Mouse (Mus musculus) E14TG2a.4 (cell line): Measurements from ENCODE around the gene Carm1.
"Not testable (repeated sequence)": the region's sequence is repeated elsewhere in the genome, so short reads cannot be mapped to it uniquely, and the experiment has no call there.

Experiments used
- H3K27me3 ChIP-seq: 2 replicates; pipeline ENCODE4 v1.6.1; 2014; ENCODE audit warnings: low read length, control low read depth; ENCODE audit not compliant: insufficient read depth
- H3K36me3 ChIP-seq: 2 replicates; pipeline ENCODE4 v1.6.1; 2014; ENCODE audit warnings: low read length, control low read depth; ENCODE audit not compliant: insufficient read depth
- H3K4me1 ChIP-seq: replicated peaks from 2 replicates; pipeline ENCODE4 v1.6.1; 2014; ENCODE audit warnings: low read depth, low read length, control low read depth
- H3K4me3 ChIP-seq: replicated peaks from 2 replicates; pipeline ENCODE4 v1.5.1; 2014; ENCODE audit warnings: mild to moderate bottlenecking, low read length
- H3K9me3 ChIP-seq: 2 replicates; pipeline ENCODE4 v1.6.1; 2014; ENCODE audit warnings: low read length, control low read depth
- CTCF ChIP-seq: conservative IDR thresholded peaks from 2 replicates; pipeline ENCODE4 v1.5.1; 2014; ENCODE audit warnings: low read length
- NANOG ChIP-seq: IDR thresholded peaks from 2 replicates; pipeline ENCODE4 v1.6.1; 2014; ENCODE audit warnings: borderline replicate concordance, low read length, mixed read lengths
- POU5F1 ChIP-seq: IDR thresholded peaks from 2 replicates; pipeline ENCODE4 v1.6.1; 2014; ENCODE audit warnings: low read length, borderline replicate concordance

Carm1 gene

GRCm38 (mm10) chr9:21510689-21511015, 36.0 kb upstream of the Carm1 start:
- Histone ChIP-seq H3K4me1 (peaks cover 62% of the 10 kb centered on the region), H3K27me3 (no peaks in the 10 kb centered on the region), H3K4me3 (peak overlapping the region; percentile 93), H3K9me3 (peaks cover 8% of the 10 kb centered on the region), H3K36me3 (peaks cover 36% of the 10 kb centered on the region)
- no peak for TF ChIP-seq CTCF
- no peak for TF ChIP-seq POU5F1
- TF ChIP-seq NANOG: no peak

- H3K9me3 ChIP-seq: peaks cover 8% of the 10 kb centered on the region
- H3K27me3 ChIP-seq: no peaks in the 10 kb centered on the region
- TF ChIP-seq CTCF (no peak), NANOG (no peak), POU5F1 (no peak)
Observed at GRCm38 (mm10) chr9:21511052-21511451, 35.6 kb upstream of the Carm1 start.

GRCm38 (mm10) chr9:21513466-21513865, 33.2 kb upstream of the Carm1 start:
- H3K9me3 ChIP-seq: peaks cover 8% of the 10 kb centered on the region
- no peak overlapping the region for H3K4me3 ChIP-seq
- H3K36me3 ChIP-seq: peaks cover 8% of the 10 kb centered on the region
- H3K27me3 ChIP-seq: no peaks in the 10 kb centered on the region
- TF ChIP-seq POU5F1 (no peak), CTCF (no peak), NANOG (no peak)
- H3K4me1 ChIP-seq: peaks cover 47% of the 10 kb centered on the region

More at GRCm38 (mm10) chr9:21511052-21511451, 35.6 kb upstream of the Carm1 start:
- peaks cover 32% of the 10 kb centered on the region for H3K36me3 ChIP-seq
- peaks cover 62% of the 10 kb centered on the region for H3K4me1 ChIP-seq
- peak overlapping the region; percentile 93 for H3K4me3 ChIP-seq

- peaks cover 25% of the 10 kb centered on the region for H3K4me1 ChIP-seq
- H3K9me3 ChIP-seq: peaks cover 15% of the 10 kb centered on the region
- H3K4me3 ChIP-seq: no peak overlapping the region
- H3K36me3 ChIP-seq: no peaks in the 10 kb centered on the region
- TF ChIP-seq POU5F1 (no peak), CTCF (no peak), NANOG (no peak)
- no peaks in the 10 kb centered on the region for H3K27me3 ChIP-seq
Observed at GRCm38 (mm10) chr9:21517947-21518495, 28.7 kb upstream of the Carm1 start.

GRCm38 (mm10) chr9:21518690-21519089, 28.0 kb upstream of the Carm1 start:
- not testable (repeated sequence) for H3K36me3 ChIP-seq, H3K27me3 ChIP-seq
- peaks cover 25% of the 10 kb centered on the region for H3K4me1 ChIP-seq

GRCm38 (mm10) chr9:21525142-21525936, 21.4 kb upstream of the Carm1 start:
- TF ChIP-seq NANOG (no peak), POU5F1 (no peak), CTCF (no peak)

More at GRCm38 (mm10) chr9:21518690-21519089, 28.0 kb upstream of the Carm1 start:
- H3K9me3 ChIP-seq, H3K4me3 ChIP-seq: not testable (repeated sequence)

GRCm38 (mm10) chr9:21525937-21526633, 20.6 kb upstream of the Carm1 start, which contains the start of gene AB124611:
Gene AB124611 (plus strand): TSS chr9:21526176.
- H3K4me1 ChIP-seq: peaks cover 9% of the 10 kb centered on the region
- peaks cover 3% of the 10 kb centered on the region; the same call in 1 of the 2 replicates for H3K27me3 ChIP-seq
- H3K4me3 ChIP-seq: no peak within 1 kb of the TSS
- TF ChIP-seq CTCF (no peak), NANOG (no peak), POU5F1 (no peak)
- no peaks in the 10 kb centered on the region for H3K36me3 ChIP-seq
- H3K9me3 ChIP-seq: peaks cover 14% of the 10 kb centered on the region

More at GRCm38 (mm10) chr9:21525142-21525936, 21.4 kb upstream of the Carm1 start:
- Histone ChIP-seq H3K36me3 (no peaks in the 10 kb centered on the region), H3K4me3 (no peak overlapping the region), H3K9me3 (peaks cover 14% of the 10 kb centered on the region), H3K4me1 (peaks cover 9% of the 10 kb centered on the region), H3K27me3 (peaks cover 3% of the 10 kb centered on the region; the same call in 1 of the 2 replicates)

GRCm38 (mm10) chr9:21526634-21526944, 20.1 kb upstream of the Carm1 start:
- Histone ChIP-seq H3K4me1 (peaks cover 9% of the 10 kb centered on the region), H3K9me3 (peaks cover 14% of the 10 kb centered on the region), H3K4me3 (no peak overlapping the region), H3K36me3 (no peaks in the 10 kb centered on the region), H3K27me3 (peaks cover 3% of the 10 kb centered on the region; the same call in 1 of the 2 replicates)
- no peak for TF ChIP-seq CTCF
